Comparison of ENCODE assay signal across 9 mouse cellular contexts in the genomic region with DNA sequence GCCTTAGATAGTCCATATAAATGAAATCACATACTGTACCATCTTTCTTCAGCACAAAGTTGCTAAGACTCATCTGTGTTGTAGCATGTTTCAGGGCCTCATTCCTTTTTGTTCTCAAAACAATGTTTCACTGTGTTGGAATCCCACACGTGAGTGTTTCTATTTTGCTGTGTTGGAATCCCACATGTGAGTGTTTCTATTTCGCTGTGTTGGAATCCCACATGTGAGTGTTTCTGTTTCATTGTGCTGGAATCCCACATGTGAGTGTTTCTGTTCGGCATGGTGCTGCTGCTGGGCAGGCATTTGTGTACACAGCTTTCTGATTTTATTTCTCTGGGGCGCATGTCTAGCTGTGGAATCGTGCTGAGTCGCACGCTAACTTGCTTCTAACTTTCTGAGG. TPM values are rescaled to one million over a fixed set of nuclear protein-coding genes. Genes with fewer than 3 reads are reported as not detected.
DNase-seq lines count a peak whose midpoint lies in the region; ATAC-seq and TF ChIP-seq lines count a peak whose summit lies in the region.
"Had no signal": no experiment of that assay in that cellular context is flagged by ENCODE, and none has a peak within 500 bp of the region (broad histone marks: within the 10 kb centered on the region; RNA-seq: fewer than 3 reads in every experiment).

No protein-coding gene starts in this region.

- H3K36me3 ChIP-seq in kidney, postnatal 0 days (ENCODE audit: insufficient read depth, low read length), result no peaks in the 10 kb centered on the region
- no peaks in the 10 kb centered on the region for H3K36me3 ChIP-seq in embryonic facial prominence, embryonic 14.5 days (ENCODE audit: control insufficient read depth, insufficient read depth, low read length)
- H3K36me3 ChIP-seq in hindbrain, embryonic 13.5 days, result no peaks in the 10 kb centered on the region
- H3K36me3 ChIP-seq in midbrain, postnatal 0 days (ENCODE audit: insufficient read depth, low read length), result no peaks in the 10 kb centered on the region

- peak; percentile 80 for ATAC-seq in kidney, postnatal 0 days (replicated peaks; ENCODE audit: low FRiP score, low read depth)
- peak; percentile 90 for ATAC-seq in embryonic facial prominence, embryonic 14.5 days (ENCODE audit: low read depth)
- ATAC-seq in hindbrain, embryonic 13.5 days (ENCODE audit: low FRiP score), result peak; percentile 82; the same call in 1 of the 2 replicates
- ATAC-seq in midbrain, postnatal 0 days (ENCODE audit: low FRiP score), result peak; percentile 93

- H3K9ac ChIP-seq in kidney, postnatal 0 days (ENCODE audit: low read depth, low read length), result no peak overlapping the region
- no peak overlapping the region for H3K9ac ChIP-seq in embryonic facial prominence, embryonic 14.5 days (ENCODE audit: low read depth, low read length)
- no peak overlapping the region for H3K9ac ChIP-seq in hindbrain, embryonic 13.5 days
- no peak overlapping the region for H3K9ac ChIP-seq in midbrain, postnatal 0 days (replicated peaks; ENCODE audit: low read length, poor library complexity, severe bottlenecking)

- no peak for TF ChIP-seq CTCF in kidney, postnatal 0 days (IDR thresholded peaks at IDR 0.05; ENCODE audit: low read depth)
- no peak for TF ChIP-seq CTCF in midbrain, postnatal 0 days (IDR thresholded peaks at IDR 0.05)

- no peak overlapping the region for H3K4me3 ChIP-seq in kidney, postnatal 0 days (replicated peaks; ENCODE audit: low read depth, low read length)
- H3K4me3 ChIP-seq in embryonic facial prominence, embryonic 14.5 days (ENCODE audit: low read depth, low read length), result no peak overlapping the region
- no peak overlapping the region for H3K4me3 ChIP-seq in hindbrain, embryonic 13.5 days
- H3K4me3 ChIP-seq in midbrain, postnatal 0 days (ENCODE audit: low read depth, low read length), result no peak overlapping the region

- no peaks in the 10 kb centered on the region for H3K27me3 ChIP-seq in kidney, postnatal 0 days (ENCODE audit: insufficient read depth, low read length)
- H3K27me3 ChIP-seq in embryonic facial prominence, embryonic 14.5 days (replicated peaks; ENCODE audit: control insufficient read depth, insufficient read depth, low read length), result no peaks in the 10 kb centered on the region; the same call in 1 of the 2 replicates
- peaks cover 13% of the 10 kb centered on the region; the same call in 1 of the 2 replicates for H3K27me3 ChIP-seq in hindbrain, embryonic 13.5 days
- H3K27me3 ChIP-seq in midbrain, postnatal 0 days (ENCODE audit: insufficient read depth, low read length), result no peaks in the 10 kb centered on the region

- DNase-seq in kidney, postnatal 0 days (ENCODE audit: low spot score), result no peak
- no peak for DNase-seq in kidney, postnatal 25 days
- DNase-seq in embryonic facial prominence, embryonic 14.5 days (ENCODE audit: low spot score), result peak; percentile 65
- peak; percentile 25 for DNase-seq in midbrain, postnatal 0 days (ENCODE audit: low spot score)
- no peak for DNase-seq in adrenal gland, adult 18-20 months (ENCODE audit: low spot score in 2 of 2)
- no peak for DNase-seq in adrenal gland, adult 2 months
- DNase-seq: kidney, postnatal 10 days had no signal

- H3K9me3 ChIP-seq in kidney, postnatal 0 days (replicated peaks; ENCODE audit: low read length), result no peaks in the 10 kb centered on the region
- H3K9me3 ChIP-seq in embryonic facial prominence, embryonic 14.5 days (ENCODE audit: control insufficient read depth, low read length), result no peaks in the 10 kb centered on the region
- no peaks in the 10 kb centered on the region for H3K9me3 ChIP-seq in hindbrain, embryonic 13.5 days
- H3K9me3 ChIP-seq in midbrain, postnatal 0 days (ENCODE audit: low read length), result no peaks in the 10 kb centered on the region

- no peak overlapping the region for H3K27ac ChIP-seq in kidney, postnatal 0 days
- no peak overlapping the region for H3K27ac ChIP-seq in embryonic facial prominence, embryonic 14.5 days (replicated peaks; ENCODE audit: low read depth, low read length)
- H3K27ac ChIP-seq in hindbrain, embryonic 13.5 days, result no peak overlapping the region
- no peak overlapping the region for H3K27ac ChIP-seq in midbrain, postnatal 0 days (ENCODE audit: low read depth, low read length)

- H3K4me1 ChIP-seq in kidney, postnatal 0 days (replicated peaks; ENCODE audit: insufficient read depth, low read length), result no peaks in the 10 kb centered on the region
- no peaks in the 10 kb centered on the region for H3K4me1 ChIP-seq in embryonic facial prominence, embryonic 14.5 days (ENCODE audit: control insufficient read depth, insufficient read depth, low read length)
- no peaks in the 10 kb centered on the region for H3K4me1 ChIP-seq in hindbrain, embryonic 13.5 days (replicated peaks)
- no peaks in the 10 kb centered on the region for H3K4me1 ChIP-seq in midbrain, postnatal 0 days (ENCODE audit: insufficient read depth, low read length)

- H3K4me2 ChIP-seq in kidney, postnatal 0 days (ENCODE audit: low read length), result no peak overlapping the region
- H3K4me2 ChIP-seq in embryonic facial prominence, embryonic 14.5 days (ENCODE audit: low read depth, low read length), result no peak overlapping the region
- H3K4me2 ChIP-seq in hindbrain, embryonic 13.5 days, result no peak overlapping the region
- no peak overlapping the region for H3K4me2 ChIP-seq in midbrain, postnatal 0 days (ENCODE audit: low read depth, low read length, poor library complexity, severe bottlenecking)

- 63% methylated on average over 7 of the region's 7 CpGs for WGBS in kidney, postnatal 0 days
- 47% methylated on average over 7 of the region's 7 CpGs for WGBS in embryonic facial prominence, embryonic 14.5 days
- 68% methylated on average over 7 of the region's 7 CpGs for WGBS in hindbrain, embryonic 13.5 days
- WGBS in midbrain, postnatal 0 days, result 61% methylated on average over 7 of the region's 7 CpGs

RNA-seq across cellular contexts. Expression of a gene that starts 28.7 kb away (rescaled TPM):
- polyA plus RNA-seq in kidney, postnatal 0 days (2015; fragmentation: Nextera tagmentation; extraction: Ambion mirVana), result 21.3 and 23.2 TPM in 2 replicates
- 0.21 and 0.35 TPM in 2 replicates for polyA plus RNA-seq in embryonic facial prominence, embryonic 14.5 days (2014; fragmentation: Nextera tagmentation; extraction: Ambion mirVana)
- 0.23 TPM in 1 of 2 replicates, not detected in the other for polyA plus RNA-seq in hindbrain, embryonic 13.5 days (2015; fragmentation: Nextera tagmentation; extraction: Ambion mirVana)
- not detected in 2 replicates for total RNA-seq in midbrain, postnatal 0 days (2014; rRNA removed)
- polyA plus RNA-seq in midbrain, postnatal 0 days (2015; fragmentation: Nextera tagmentation; extraction: Ambion mirVana), result not detected in 2 replicates
- total RNA-seq in adrenal gland, adult 18-20 months (2021), result under 1 TPM; 0.64 to 0.73 TPM
- total RNA-seq in adrenal gland, adult 2 months (2021), result under 1 TPM; 0.76 to 0.84 TPM
- 0.16 and 0.39 TPM in 2 replicates for polyA plus RNA-seq in adrenal gland, adult 2 months (2012; rRNA removed)
- polyA plus RNA-seq: cortical plate, adult 2 months had no signal

Comparison
In these comparisons a context has a peak if more than half of its experiments do, and no peak if none do; other contexts are left out.
1. DNase-seq: peak in embryonic facial prominence, embryonic 14.5 days (single experiment) and midbrain, postnatal 0 days (single experiment); none in kidney, postnatal 0 days (single experiment), kidney, postnatal 25 days (0 of 2), adrenal gland, adult 18-20 months (0 of 2) and adrenal gland, adult 2 months (single experiment).
2. RNA of a gene that starts 28.7 kb away (polyA plus RNA-seq): 21.3 to 23.2 TPM in kidney, postnatal 0 days; 0.21 to 0.35 TPM in embryonic facial prominence, embryonic 14.5 days, 0.23 TPM in hindbrain, embryonic 13.5 days, 0.16 to 0.39 TPM in adrenal gland, adult 2 months and not detected in midbrain, postnatal 0 days; every median in the first group is over 10 times any median in the second.
3. Peak in every context shown above with its lines, with median percentiles within 50 percentile points of each other: ATAC-seq.